Mouse (Mus musculus) spleen, adult 2 months (tissue): ENCODE results near the gene Parvg. TPM values are rescaled to one million over a fixed set of nuclear protein-coding genes. Genes with fewer than 3 reads are reported as not detected.

ENCODE experiments used
- DNase-seq, 2 experiments: peaks; one replicate each; pipeline versions ENCODE4 v3.0.0 to v3.0.0-alpha.2; 2012 to 2021; ENCODE audit warnings: low spot score in 2 of 2, low read depth in 1 of 2
- H3K27ac ChIP-seq: fragments of 200-500 bp; 2 replicates; pipeline ENCODE4 v1.5.1; 2012; ENCODE audit warnings: low read length, inconsistent platforms; ENCODE audit not compliant: insufficient read depth
- H3K27me3 ChIP-seq: fragments of 200-500 bp; 2 replicates; pipeline ENCODE4 v1.6.1; 2012; ENCODE audit warnings: mild to moderate bottlenecking, moderate library complexity, low read length, inconsistent platforms; ENCODE audit not compliant: control insufficient read depth, insufficient read depth
- H3K36me3 ChIP-seq: fragments of 200-500 bp; 2 replicates; pipeline ENCODE4 v1.6.1; 2012; ENCODE audit warnings: mild to moderate bottlenecking, low read length, inconsistent platforms; ENCODE audit not compliant: control insufficient read depth, insufficient read depth
- H3K4me1 ChIP-seq: fragments of 200-500 bp; 2 replicates; pipeline ENCODE4 v1.6.1; 2011; ENCODE audit warnings: inconsistent platforms; ENCODE audit not compliant: control insufficient read depth, insufficient read depth, insufficient read length
- H3K4me3 ChIP-seq: fragments of 200-500 bp; 2 replicates; pipeline ENCODE4 v1.5.1; 2011; ENCODE audit warnings: mild to moderate bottlenecking, inconsistent platforms; ENCODE audit not compliant: insufficient read depth, insufficient read length; ENCODE audit errors: extremely low read depth
- CTCF ChIP-seq: fragments of 200-500 bp; IDR thresholded peaks from 2 replicates; pipeline ENCODE4 v1.5.1; 2011; ENCODE audit warnings: mild to moderate bottlenecking, inconsistent platforms; ENCODE audit not compliant: insufficient read depth, insufficient read length, insufficient replicate concordance; ENCODE audit errors: extremely low read depth
- POLR2A ChIP-seq: fragments of 200-500 bp; IDR thresholded peaks from 2 replicates; pipeline ENCODE4 v1.6.1; 2011; ENCODE audit warnings: low read depth, low read length, inconsistent platforms
- WGBS: fragments of 180-500 bp; shearing (Covaris S2); methylation state at CpG from one replicate; pipeline ENCODE4 v1.1.7; 2018; 5-methylcytosine and 5-hydroxymethylcytosine counted together
- polyA plus RNA-seq: library from polyadenylated mRNA; depleted of rRNA; stranded (reverse); fragments of >200 nt; gene quantifications from 2 replicates; pipeline ENCODE4 v1.2.3, GENCODE M21; 2012; rRNA removed

Gene Parvg
- polyA plus RNA-seq, result 75.0 and 77.1 TPM in 2 replicates

- peak in 1 of 2 experiments; percentile 69 for DNase-seq
- peaks cover 10% of the 10 kb centered on the region; the same call in 1 of the 2 replicates for H3K4me1 ChIP-seq
- peak within 1 kb of the TSS; percentile 72 for H3K4me3 ChIP-seq
- H3K27ac ChIP-seq, result peak within 1 kb of the TSS; percentile 90
- 15% methylated on average over 10 of the region's 10 CpGs for WGBS
- peaks cover 14% of the 10 kb centered on the region for H3K36me3 ChIP-seq
- TF ChIP-seq POLR2A (peak; percentile 47; the same call in 1 of the 2 replicates), CTCF (no peak)
- no peaks in the 10 kb centered on the region for H3K27me3 ChIP-seq
Observed at GRCm38 (mm10) chr15:84323966-84324869, at the start of gene Parvg. Gene Parvg (plus strand): TSS chr15:84324026.

- TF ChIP-seq POLR2A, result no peak
- TF ChIP-seq CTCF, result no peak
- DNase-seq, result no peak
- no peak overlapping the region for H3K4me3 ChIP-seq
- 96% methylated on average over 4 of the region's 4 CpGs for WGBS
- no peaks in the 10 kb centered on the region for H3K27me3 ChIP-seq
- no peaks in the 10 kb centered on the region for H3K4me1 ChIP-seq
- no peak overlapping the region for H3K27ac ChIP-seq
- H3K36me3 ChIP-seq, result no peaks in the 10 kb centered on the region
Observed at GRCm38 (mm10) chr15:84276066-84276465, 47.8 kb upstream of the Parvg start.

DNA sequence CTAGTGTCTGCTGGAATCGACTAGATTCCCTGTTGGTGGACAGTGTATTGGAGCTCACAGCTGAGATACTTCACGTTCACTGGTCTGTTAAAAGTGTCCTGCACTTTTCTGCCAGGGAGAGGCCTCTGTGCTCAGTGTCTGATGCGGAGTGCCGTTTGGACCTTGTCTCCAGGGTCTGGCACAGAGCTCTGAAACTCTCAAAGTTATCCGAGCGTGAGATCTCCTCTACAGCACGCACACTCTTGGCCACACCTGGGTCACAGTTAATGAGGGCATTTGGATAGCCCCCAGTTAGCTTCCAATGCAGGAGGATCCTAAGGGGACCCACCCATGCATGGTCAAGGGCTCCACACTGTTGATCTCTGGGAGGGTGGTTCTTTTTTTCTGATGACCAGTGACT lies 45.7 kb upstream of the Parvg start:
- DNase-seq, result no peak
- H3K27me3 ChIP-seq, result no peaks in the 10 kb centered on the region
- H3K4me1 ChIP-seq, result no peaks in the 10 kb centered on the region
- H3K27ac ChIP-seq, result no peak overlapping the region
- TF ChIP-seq POLR2A (no peak), CTCF (no peak)
- H3K4me3 ChIP-seq, result no peak overlapping the region
- no peaks in the 10 kb centered on the region for H3K36me3 ChIP-seq
- 70% methylated on average over 7 of the region's 7 CpGs for WGBS

DNA sequence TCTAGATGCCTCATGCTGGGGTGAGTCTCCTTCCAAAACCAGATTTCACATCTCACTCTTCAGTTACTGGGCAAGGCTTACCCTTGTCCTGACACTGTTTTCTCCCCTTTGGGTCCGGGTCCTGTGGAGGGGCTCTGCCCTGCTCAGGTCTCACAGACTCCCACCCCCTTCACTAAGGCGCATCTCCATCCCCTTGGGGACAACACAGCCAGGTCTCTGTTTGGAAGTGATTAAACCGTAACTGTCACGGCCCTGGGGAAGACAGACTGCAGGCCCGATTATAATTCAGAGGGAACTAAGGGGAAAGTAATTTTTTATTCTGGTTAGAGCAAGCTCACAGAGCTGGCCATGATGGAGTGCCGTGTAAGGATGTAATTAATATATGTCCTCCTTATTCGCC lies 45.2 kb upstream of the Parvg start:
- DNase-seq, result no peak
- 86% methylated on average over 7 of the region's 7 CpGs for WGBS

GRCm38 (mm10) chr15:84280309-84280708 lies 43.5 kb upstream of the Parvg start:
- no peak overlapping the region for H3K4me3 ChIP-seq
- DNase-seq, result no peak
- TF ChIP-seq POLR2A (no peak), CTCF (no peak)
- no peaks in the 10 kb centered on the region for H3K36me3 ChIP-seq
- H3K4me1 ChIP-seq, result no peaks in the 10 kb centered on the region
- no peak overlapping the region for H3K27ac ChIP-seq
- WGBS, result 39% methylated on average over 8 of the region's 8 CpGs
- H3K27me3 ChIP-seq, result no peaks in the 10 kb centered on the region

More for the DNA sequence above, 45.2 kb upstream of the Parvg start:
- no peak for TF ChIP-seq POLR2A
- TF ChIP-seq CTCF, result no peak
- H3K27me3 ChIP-seq, result no peaks in the 10 kb centered on the region
- H3K27ac ChIP-seq, result no peak overlapping the region
- H3K36me3 ChIP-seq, result no peaks in the 10 kb centered on the region
- no peaks in the 10 kb centered on the region for H3K4me1 ChIP-seq
- H3K4me3 ChIP-seq, result no peak overlapping the region

- no peak for TF ChIP-seq CTCF
- no peak for TF ChIP-seq POLR2A
- H3K27me3 ChIP-seq, result no peaks in the 10 kb centered on the region
- no peaks in the 10 kb centered on the region for H3K36me3 ChIP-seq
- H3K4me1 ChIP-seq, result no peaks in the 10 kb centered on the region
- no peak for DNase-seq
- WGBS, result 87% methylated on average over 11 of the region's 11 CpGs
- H3K27ac ChIP-seq, result no peak overlapping the region
- no peak overlapping the region for H3K4me3 ChIP-seq
Observed at GRCm38 (mm10) chr15:84280712-84281347, 43.0 kb upstream of the Parvg start.
